Comparison of ENCODE assay signal across 13 mouse cellular contexts in the genomic region with DNA sequence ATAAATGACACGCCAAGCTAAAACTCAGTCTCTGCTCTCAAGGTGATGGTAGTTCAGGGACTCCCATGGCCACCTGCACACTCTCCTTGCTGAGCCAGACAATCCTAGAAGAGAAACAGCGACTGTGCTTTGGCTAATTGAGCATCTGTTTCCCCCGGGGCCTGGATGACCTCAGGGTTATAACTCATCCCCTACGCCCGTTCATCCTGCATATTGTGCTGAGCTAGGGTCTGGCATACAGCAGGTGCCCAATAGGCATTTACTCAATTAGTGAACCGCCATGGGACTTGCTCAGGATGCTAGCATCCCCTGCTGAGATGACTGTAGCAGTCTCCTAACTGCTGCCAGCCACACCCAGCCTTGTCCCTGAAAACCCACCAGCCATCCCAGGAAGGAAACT.
"Had no signal": no experiment of that assay in that cellular context is flagged by ENCODE, and none has a peak within 500 bp of the region (broad histone marks: within the 10 kb centered on the region; RNA-seq: fewer than 3 reads in every experiment).

No protein-coding gene starts in this region.

- DNase-seq: kidney, adult 11 months; kidney, postnatal 10 days; kidney, postnatal 4 days; left cerebral cortex, postnatal 4 days; midbrain, embryonic 14.5 days; retina, postnatal 1 day; right cerebral cortex, postnatal 4 days; spleen, adult 18-20 months; thymus, adult 18-20 months; thymus, postnatal 25 days had no signal

- H3K9ac ChIP-seq: limb, embryonic 15.5 days; liver, embryonic 12.5 days had no signal

- H3K4me2 ChIP-seq: limb, embryonic 15.5 days; liver, embryonic 12.5 days had no signal

- H3K4me3 ChIP-seq: layer of hippocampus, adult 2 months; limb, embryonic 15.5 days; liver, embryonic 12.5 days had no signal

- H3K4me1 ChIP-seq: limb, embryonic 15.5 days had no signal

- H3K9me3 ChIP-seq: limb, embryonic 15.5 days; liver, embryonic 12.5 days had no signal

- H3K36me3 ChIP-seq: limb, embryonic 15.5 days; liver, embryonic 12.5 days had no signal

- H3K27me3 ChIP-seq: limb, embryonic 15.5 days had no signal

- ATAC-seq: liver, embryonic 12.5 days had no signal

- H3K27ac ChIP-seq: layer of hippocampus, adult 2 months; limb, embryonic 15.5 days; liver, embryonic 12.5 days had no signal
